Mouse (Mus musculus) kidney, postnatal 36 days (tissue): ENCODE measurements around the gene Defb19.

Source experiments
- DNase-seq, 2 experiments: peaks; one replicate each; pipeline ENCODE4 v3.0.0; 2021 to 2022; ENCODE audit warnings: mixed read lengths in 2 of 2

Gene Defb19

DNA sequence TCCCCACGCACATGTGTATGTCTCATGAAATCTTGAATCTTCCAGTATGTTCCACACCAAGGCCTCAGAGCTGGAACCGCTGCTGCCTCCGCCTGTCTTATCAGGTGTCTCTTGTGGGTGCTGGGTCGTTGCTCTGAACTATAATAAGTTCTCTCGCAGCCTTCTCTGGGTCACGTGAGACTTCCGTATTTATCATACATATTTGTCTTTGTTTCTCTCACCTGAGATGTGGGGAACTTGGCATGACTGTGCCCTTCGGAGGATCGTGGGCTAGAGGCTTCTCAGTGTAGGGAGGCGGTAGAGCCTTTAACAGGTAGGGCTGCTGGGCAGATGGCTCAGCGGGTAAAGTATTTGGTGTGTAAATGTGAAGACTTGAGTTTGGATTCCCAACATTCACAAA, 500 bp upstream of the Defb19 start:
- DNase-seq = no peak

DNA sequence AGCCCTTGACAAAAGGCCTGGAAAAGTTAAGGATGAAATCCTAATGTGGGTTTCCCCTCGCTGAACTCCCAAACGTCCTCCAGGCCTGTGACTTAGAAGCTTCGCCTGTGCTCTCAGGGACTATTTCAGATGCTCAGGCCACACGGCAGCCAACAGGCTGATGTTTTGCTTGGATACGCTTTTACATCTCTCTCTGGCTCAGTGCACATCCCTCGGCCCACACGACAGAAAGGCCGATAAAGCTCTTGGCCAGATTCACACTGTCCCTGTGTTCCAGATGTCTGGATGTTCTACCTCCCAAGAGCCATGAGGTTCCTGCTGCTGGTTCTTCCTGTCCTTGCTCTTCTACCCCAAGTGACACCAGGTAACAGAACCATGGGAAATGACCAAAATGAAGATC, 6.6 kb downstream of the Defb19 start:
- no peak for DNase-seq

DNA sequence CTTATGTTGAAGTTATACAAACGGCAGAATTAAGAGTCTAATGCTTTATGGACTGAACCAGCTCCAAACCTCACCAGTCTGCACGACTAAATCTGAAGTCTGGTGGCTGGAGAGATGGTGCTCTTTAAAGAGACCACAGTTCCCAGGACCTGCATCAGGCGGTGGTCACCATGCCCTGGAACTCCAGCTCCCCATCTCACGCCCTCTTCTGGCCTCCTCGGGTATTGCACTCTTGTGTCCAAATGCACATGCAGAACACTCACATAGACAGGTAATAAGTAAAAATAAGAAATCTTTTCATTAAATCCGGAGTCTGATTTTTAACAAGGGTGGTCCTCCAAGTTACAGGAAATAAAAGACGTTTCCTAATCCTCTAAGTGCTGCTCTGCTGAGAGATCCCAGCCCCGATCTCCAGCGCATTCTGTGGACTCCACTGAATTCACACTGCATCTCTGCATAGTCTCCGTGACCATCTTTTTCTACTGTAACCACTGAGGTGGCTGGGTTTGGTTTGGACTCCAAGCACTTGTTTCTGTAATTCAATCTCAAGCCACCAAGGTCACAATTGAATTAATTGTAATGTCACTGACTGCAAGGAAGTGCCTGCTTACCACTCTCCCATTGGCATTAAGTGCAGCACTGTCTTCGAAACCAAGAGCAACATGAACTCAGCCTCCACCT, 7.9 kb downstream of the Defb19 start, which contains the start of gene Defb21:
Gene Defb21, plus strand, starts transcription at position 631 of the 681 bp plus-strand sequence.
- DNase-seq = peak in 1 of 2 experiments; percentile 42

DNA sequence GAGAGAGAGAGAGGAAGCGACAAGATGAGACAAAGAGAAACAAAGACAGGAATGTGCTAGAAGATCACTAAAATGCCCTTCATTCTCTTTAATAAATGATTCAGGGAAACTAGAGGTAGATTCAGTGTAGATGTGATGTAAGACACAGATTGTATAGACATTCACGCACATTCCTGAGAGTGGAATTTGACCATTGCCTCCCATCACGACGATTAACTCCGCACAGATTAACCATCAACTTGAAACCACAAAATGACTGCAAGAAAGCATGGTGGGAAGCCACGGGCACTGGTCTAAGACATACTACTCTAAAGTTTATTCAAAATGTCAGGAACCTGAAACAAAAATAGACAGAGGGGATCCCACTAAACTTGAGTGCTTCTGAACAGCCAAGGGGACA, 9.8 kb downstream of the Defb19 start:
- peak; percentile 49 to 71 for DNase-seq

DNA sequence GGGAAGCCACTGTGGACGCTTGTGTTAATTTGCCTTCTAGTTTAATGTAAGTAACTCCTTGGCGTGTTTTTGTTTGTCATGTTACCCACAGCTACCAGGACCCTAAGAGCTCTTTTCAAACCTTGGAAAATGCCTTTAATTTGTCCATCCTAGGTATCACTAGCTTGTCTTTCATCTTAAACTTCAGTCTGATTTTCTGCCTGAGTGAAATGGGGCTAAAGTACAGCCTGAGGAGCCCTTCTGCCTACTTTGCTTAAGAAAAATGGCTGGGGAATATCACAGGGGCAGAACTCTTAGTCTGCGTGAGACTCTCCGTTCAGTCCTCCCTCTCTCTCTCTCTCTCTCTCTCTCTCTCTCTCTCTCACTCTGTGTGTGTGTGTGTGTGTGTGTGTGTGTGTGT, 10.2 kb downstream of the Defb19 start:
- DNase-seq = peak in 1 of 2 experiments; percentile 26

DNA sequence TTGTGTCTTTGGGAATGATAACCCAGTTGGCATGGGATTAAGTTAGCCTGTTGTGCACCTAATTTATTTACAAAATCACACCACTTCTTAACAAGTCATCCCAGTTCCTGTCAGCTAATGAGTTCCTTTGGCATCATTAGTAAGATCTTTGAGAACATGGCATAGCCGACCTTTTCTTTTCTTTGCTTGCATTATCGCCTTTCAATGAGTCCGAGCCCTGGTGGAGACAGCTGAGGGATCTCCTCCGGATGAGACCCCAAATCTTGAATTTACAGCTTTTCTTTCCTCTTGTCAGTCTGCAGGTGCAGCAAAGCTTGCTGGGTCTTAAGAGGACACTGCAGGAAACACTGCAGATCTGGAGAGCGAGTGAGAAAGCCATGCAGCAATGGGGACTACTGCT, 11.1 kb downstream of the Defb19 start, which contains the start of gene Gm17416:
Gene Gm17416, plus strand, starts transcription at position 301 of the 400 bp plus-strand sequence.
- DNase-seq = no peak

DNA sequence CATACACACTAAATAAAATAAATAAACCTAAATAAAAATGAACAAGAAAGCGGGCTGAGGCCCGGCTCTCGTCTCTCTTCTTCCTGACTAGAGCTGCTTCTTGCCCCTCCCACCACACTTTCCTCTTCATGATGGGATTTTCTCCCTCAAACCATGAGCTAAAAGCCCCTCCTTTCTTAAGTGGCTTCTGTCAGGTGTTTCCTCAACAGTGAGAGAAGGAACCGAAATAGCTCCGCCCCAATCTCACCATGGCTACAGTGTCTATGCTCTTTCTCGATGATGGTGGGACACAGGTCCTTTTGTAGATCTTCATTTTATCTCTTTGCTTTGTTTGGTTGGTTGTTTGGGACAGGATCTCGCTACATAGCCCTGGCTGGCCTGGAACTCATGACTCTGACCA, 23.5 kb downstream of the Defb19 start:
- DNase-seq = no peak

DNA sequence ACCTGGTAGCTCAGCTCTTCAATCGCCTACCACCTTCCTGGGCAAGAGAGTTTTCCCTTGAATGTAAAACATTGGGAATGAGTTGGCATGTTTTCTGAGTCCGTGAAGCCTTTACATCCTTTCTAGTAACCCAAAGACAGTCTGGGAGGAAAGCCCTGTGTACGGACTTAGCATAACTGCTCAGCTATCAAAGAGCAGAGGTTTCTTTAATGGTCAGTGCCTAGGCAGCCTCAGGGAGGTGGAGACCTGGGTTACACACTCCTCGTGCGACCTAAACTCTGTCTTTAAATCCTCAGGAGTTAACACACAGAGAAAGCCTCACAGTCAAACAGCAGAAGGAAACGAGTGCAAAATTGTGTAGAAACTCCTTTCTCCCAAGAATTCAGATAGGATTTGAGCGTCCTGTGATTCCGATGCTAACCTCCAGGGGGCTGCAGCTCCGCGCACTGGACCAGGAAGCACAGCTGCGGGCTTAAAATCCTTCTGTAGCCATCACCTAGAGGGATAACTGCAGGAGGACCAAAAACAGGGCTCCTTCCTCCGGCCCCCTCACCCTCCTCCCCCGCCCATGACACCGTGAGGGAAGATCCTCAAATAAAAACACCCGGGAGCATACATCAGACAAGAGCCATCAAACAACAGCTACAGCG, 26.2 kb downstream of the Defb19 start:
- DNase-seq = peak; percentile 72 to 87

DNA sequence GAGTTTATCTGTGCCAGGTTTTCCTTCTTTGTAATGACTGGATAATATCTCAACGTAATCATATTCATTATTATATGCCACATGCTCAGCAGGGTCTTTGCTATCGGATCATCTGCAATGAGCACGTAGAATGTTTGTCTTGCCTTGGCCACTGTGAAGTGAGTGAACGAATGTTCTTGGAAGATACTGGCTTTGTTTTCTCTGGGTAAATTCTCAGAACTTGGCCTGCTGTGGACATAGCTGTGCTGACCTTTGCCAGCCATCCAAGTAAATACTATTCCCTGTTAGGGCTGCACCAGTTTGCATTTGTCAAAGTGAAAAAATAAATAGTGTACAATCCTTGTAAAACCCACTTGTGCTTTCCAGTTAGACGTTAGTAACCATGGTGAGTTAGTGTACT, 32.0 kb downstream of the Defb19 start:
- DNase-seq = peak in 1 of 2 experiments; percentile 12

DNA sequence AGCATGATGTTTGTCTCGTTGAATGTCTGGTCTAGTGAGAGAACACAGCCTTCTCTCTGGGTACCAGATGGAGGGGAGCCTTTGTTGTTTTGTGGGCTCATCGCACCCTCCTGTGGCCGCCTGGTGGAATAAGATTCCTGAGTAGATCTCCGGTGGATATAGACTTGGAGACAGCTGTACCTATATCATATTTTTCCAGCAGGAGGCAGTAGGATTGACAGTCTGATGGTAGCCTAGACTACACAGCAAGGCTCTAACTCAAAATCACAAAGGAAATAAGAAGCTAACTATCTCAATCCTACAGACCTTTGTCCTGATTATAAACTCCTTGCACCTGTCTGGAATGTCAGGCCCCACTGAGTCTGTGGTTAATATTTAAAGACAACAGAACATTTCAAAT, 35.4 kb downstream of the Defb19 start:
- DNase-seq = peak; percentile 75 to 80

DNA sequence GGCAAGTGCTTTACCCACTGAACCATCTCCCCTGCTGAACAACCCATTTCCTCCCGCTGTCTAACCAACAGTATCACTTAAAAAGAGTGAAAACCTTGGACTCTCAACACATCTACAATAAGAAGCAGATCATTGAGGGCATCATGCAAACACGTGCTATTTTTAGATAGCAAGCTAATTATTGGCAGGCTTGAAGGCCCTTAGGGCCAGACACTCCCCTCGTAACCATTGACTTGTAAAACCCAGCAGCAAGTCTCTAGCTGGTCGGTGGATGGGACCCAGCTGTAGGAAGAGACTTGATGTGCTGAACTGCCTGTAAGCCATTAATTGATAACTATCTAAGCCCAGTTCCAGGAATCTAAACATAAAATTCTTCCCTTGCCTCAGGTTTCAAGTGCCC, 36.6 kb downstream of the Defb19 start:
- DNase-seq = peak in 1 of 2 experiments; percentile 76

DNA sequence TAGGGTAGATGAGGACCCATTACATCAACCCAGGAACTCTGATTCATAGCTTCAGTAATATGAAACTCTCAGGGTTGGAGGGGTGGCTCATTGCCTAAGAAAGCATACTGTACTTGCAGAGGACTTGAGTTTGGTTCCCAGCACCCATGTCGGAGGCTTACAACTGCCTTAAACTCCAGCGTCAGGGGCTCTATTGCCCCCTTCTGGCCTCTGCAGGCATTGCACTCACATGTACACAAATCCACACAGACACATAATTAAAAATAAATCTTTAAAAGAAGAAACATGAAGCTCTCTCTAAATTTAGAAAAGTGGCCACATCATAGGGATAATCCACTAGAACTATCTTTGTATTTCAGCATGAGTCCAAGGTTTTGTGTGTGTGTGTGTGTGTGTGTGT, 37.2 kb downstream of the Defb19 start:
- no peak for DNase-seq

DNA sequence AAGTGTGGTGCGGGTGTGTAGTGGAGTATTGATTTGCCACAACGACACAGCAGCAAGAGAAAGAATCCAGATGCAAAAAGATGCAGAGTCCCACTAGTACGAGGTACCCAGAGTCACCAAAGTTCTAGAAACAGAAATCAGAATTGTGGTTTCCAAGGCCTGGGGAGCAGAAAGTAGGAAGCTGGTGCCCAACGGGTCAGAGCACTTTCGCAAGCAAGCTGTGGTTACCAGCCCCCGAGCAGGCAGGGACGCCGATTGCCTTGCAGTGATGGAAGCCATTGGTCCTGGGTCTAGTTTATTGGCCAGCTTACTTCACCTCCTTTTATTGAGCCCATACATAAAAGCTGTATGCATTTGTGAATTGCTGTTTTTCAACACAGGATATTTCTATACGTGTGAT, 38.1 kb downstream of the Defb19 start:
- DNase-seq = no peak

DNA sequence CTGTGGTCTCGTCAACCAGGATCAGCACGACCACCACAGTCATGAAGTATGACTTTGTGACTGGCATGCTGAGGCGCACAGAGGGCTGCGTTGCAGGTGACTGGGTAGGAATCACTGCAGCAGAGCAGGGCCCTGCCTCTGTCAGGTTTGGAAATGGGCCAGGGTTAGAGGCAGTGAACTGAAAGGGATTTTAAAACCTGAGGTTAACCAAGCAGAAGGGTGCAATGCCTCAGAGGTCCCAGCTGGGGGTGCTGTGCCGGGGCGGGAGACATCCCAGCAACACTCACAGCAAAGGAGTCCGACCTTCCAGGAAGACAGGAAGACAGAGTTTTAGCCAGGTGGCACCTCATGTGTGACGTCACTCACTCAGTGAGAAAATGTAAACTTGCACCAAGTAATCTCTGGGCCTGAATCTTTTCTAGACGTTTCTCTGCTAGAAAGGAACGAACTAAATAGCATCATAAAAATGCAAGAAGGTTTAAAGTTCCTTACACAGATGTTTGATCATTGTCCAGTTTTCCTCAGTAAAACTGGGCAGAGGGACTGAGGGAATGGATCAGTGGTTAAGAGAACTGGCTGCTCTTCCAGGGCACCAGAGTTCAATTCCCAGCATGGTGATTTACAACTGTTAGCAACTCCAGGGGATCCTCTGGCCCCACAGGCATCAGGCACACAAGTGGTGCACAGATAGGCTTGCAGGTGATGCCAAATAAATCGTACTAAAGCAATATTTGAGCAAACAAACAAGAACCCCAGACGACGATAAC, 40.0 kb downstream of the Defb19 start, which contains the start of gene Defb29:
Gene Defb29, minus strand, starts transcription at position 155 of the 767 bp plus-strand sequence.
- DNase-seq = peak; percentile 82
